Mouse (Mus musculus): ENCODE results near the gene Pcsk4. TPM values are rescaled to one million over a fixed set of nuclear protein-coding genes. Genes with fewer than 3 reads are reported as not detected.

Gene Pcsk4
- polyA plus RNA-seq, 1 experiment = 3.2 TPM

DNA sequence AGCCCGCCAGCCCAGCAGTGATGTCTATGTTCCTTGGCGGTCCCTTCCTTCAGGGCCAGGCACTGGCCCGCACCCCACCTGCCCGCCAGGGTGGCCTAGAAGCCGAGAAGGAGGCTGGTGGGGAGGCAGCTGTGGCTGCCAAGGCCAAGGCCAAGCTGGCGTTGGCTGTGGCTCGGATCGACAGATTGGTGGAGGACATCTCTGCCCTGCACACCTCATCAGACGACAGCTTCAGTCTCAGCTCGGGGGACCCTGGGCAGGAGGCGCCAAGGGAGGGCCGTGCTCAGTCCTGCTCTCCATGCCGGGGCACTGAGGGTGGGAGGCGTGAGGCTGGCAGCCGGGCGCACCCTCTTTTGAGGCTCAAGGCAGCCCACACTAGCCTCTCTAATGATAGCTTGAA lies 17.7 kb downstream of the Pcsk4 start:
- Histone ChIP-seq H3ac (ENCODE audit: control insufficient read depth, insufficient read length, low read depth) (no peak overlapping the region), H3K36me3 (ENCODE audit: control insufficient read depth, insufficient read depth) (no peaks in the 10 kb centered on the region), H3K27me3 (ENCODE audit: control insufficient read depth, insufficient read depth, insufficient read length) (peaks cover 37% of the 10 kb centered on the region), H3K79me2 (ENCODE audit: control insufficient read depth, insufficient read depth) (no peaks in the 10 kb centered on the region), H3K4me3 (ENCODE audit: insufficient read depth, poor library complexity, severe bottlenecking) (no peak overlapping the region), H3K79me3 (ENCODE audit: low read depth) (no peaks in the 10 kb centered on the region)
- no peak for TF ChIP-seq MYOD1 (IDR thresholded peaks at IDR 0.05; ENCODE audit: control insufficient read depth, insufficient read length, low read depth)
- no peak for TF ChIP-seq CTCF (IDR thresholded peaks at IDR 0.05; ENCODE audit: control insufficient read depth, insufficient read depth, insufficient read length)
- no peak for TF ChIP-seq CEBPB (IDR thresholded peaks at IDR 0.05; ENCODE audit: low read depth)
- no peak for TF ChIP-seq FOSL1 (IDR thresholded peaks at IDR 0.05; ENCODE audit: insufficient read depth, low read length, poor library complexity, severe bottlenecking)
- no peak for TF ChIP-seq MYOG (IDR thresholded peaks at IDR 0.05; ENCODE audit: control insufficient read depth, extremely low read depth, insufficient read length)
- TF ChIP-seq USF1 (IDR thresholded peaks at IDR 0.05; ENCODE audit: low read depth) = no peak
- TF ChIP-seq MAX (IDR thresholded peaks at IDR 0.05) = no peak

DNA sequence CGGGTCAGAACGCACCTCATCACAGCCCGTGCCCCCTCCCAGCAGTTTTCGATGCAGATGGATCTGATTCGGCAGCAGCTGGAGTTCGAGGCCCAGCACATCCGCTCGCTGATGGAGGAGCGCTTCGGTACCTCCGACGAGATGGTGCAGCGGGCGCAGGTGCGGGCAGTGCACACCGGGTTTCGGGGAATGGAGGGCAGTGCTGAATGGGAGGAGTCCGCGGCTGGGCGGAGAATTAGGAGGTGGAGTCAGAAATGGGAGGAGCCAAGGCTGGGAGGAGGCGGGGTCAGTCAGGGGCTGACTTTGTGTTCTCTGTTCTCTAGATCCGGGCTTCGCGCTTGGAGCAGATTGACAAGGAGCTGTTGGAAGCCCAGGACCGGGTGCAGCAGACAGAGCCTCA lies 24.4 kb downstream of the Pcsk4 start:
- H3K27me3 ChIP-seq (ENCODE audit: control insufficient read depth, insufficient read depth, insufficient read length) = peaks cover 47% of the 10 kb centered on the region
- H3K79me3 ChIP-seq (ENCODE audit: low read depth) = no peaks in the 10 kb centered on the region
- no peaks in the 10 kb centered on the region for H3K36me3 ChIP-seq (ENCODE audit: control insufficient read depth, insufficient read depth)
- no peaks in the 10 kb centered on the region for H3K79me2 ChIP-seq (ENCODE audit: control insufficient read depth, insufficient read depth)
- no peak for TF ChIP-seq MAX (IDR thresholded peaks at IDR 0.05)
- no peak for TF ChIP-seq CTCF (IDR thresholded peaks at IDR 0.05; ENCODE audit: control insufficient read depth, insufficient read depth, insufficient read length)
- no peak overlapping the region for H3ac ChIP-seq (ENCODE audit: control insufficient read depth, insufficient read length, low read depth)
- H3K4me3 ChIP-seq (ENCODE audit: insufficient read depth, poor library complexity, severe bottlenecking) = no peak overlapping the region

DNA sequence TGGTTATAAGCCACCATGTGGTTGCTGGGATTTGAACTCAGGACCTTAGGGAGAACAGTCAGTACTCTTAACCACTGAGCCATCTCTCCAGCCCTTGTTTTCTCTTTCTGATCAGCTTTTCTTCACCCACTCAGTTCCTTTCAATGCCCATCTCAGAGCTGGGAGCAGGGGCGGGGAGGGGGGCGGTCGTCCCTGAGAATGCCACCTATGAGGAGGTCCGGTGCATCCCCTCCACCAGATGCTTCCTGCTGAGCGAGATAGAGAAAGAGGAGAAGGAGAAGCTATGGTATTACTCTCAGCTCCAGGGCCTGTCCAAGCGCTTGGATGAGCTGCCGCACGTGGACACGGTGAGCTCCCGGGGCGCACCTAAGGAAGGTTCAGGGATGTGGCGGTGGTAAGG lies 24.8 kb downstream of the Pcsk4 start:
- no peak for TF ChIP-seq FOSL1 (IDR thresholded peaks at IDR 0.05; ENCODE audit: insufficient read depth, low read length, poor library complexity, severe bottlenecking)
- no peak for TF ChIP-seq CTCF (IDR thresholded peaks at IDR 0.05; ENCODE audit: control insufficient read depth, insufficient read depth, insufficient read length)
- no peak for TF ChIP-seq MYOG (IDR thresholded peaks at IDR 0.05; ENCODE audit: control insufficient read depth, extremely low read depth, insufficient read length)
- TF ChIP-seq CEBPB (IDR thresholded peaks at IDR 0.05; ENCODE audit: low read depth) = no peak
- no peak for TF ChIP-seq USF1 (IDR thresholded peaks at IDR 0.05; ENCODE audit: low read depth)
- no peak for TF ChIP-seq MYOD1 (IDR thresholded peaks at IDR 0.05; ENCODE audit: control insufficient read depth, insufficient read length, low read depth)
- TF ChIP-seq MAX (IDR thresholded peaks at IDR 0.05) = no peak
- no peaks in the 10 kb centered on the region for H3K36me3 ChIP-seq (ENCODE audit: control insufficient read depth, insufficient read depth)
- no peak overlapping the region for H3ac ChIP-seq (ENCODE audit: control insufficient read depth, insufficient read length, low read depth)
- H3K4me3 ChIP-seq (ENCODE audit: insufficient read depth, poor library complexity, severe bottlenecking) = no peak overlapping the region
- no peaks in the 10 kb centered on the region for H3K79me3 ChIP-seq (ENCODE audit: low read depth)
- H3K27me3 ChIP-seq (ENCODE audit: control insufficient read depth, insufficient read depth, insufficient read length) = peaks cover 51% of the 10 kb centered on the region
- H3K79me2 ChIP-seq (ENCODE audit: control insufficient read depth, insufficient read depth) = no peaks in the 10 kb centered on the region

DNA sequence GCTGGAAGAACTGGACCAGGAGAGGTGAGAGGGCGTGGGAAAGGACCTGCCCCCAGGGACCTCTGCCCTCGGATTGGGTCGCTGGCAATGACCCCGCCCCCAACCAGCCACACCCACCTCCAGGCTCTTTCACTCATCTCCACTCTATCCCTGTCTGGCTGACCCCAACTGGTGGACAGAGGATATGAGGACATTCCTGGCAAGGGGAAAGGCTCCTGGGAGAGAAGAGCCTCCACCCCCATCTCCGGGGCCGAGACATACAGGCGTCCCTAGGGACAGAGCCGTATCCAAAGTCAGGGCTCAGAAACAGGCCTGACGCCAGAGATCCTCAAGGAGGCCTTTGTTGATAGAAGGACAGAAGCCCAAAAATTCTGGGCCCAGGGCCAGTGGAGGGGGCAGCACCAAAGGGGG lies 26.8 kb downstream of the Pcsk4 start:
- Histone ChIP-seq H3K4me3 (ENCODE audit: insufficient read depth, poor library complexity, severe bottlenecking) (no peak overlapping the region), H3K79me3 (ENCODE audit: low read depth) (no peaks in the 10 kb centered on the region), H3K27me3 (ENCODE audit: control insufficient read depth, insufficient read depth, insufficient read length) (peaks cover 55% of the 10 kb centered on the region), H3ac (ENCODE audit: control insufficient read depth, insufficient read length, low read depth) (no peak overlapping the region), H3K79me2 (ENCODE audit: control insufficient read depth, insufficient read depth) (no peaks in the 10 kb centered on the region), H3K36me3 (ENCODE audit: control insufficient read depth, insufficient read depth) (no peaks in the 10 kb centered on the region)
- TF ChIP-seq MYOG (IDR thresholded peaks at IDR 0.05; ENCODE audit: control insufficient read depth, extremely low read depth, insufficient read length) = no peak
- no peak for TF ChIP-seq FOSL1 (IDR thresholded peaks at IDR 0.05; ENCODE audit: insufficient read depth, low read length, poor library complexity, severe bottlenecking)
- no peak for TF ChIP-seq USF1 (IDR thresholded peaks at IDR 0.05; ENCODE audit: low read depth)
- TF ChIP-seq CEBPB (IDR thresholded peaks at IDR 0.05; ENCODE audit: low read depth) = no peak
- TF ChIP-seq MYOD1 (IDR thresholded peaks at IDR 0.05; ENCODE audit: control insufficient read depth, insufficient read length, low read depth) = no peak
- TF ChIP-seq CTCF (IDR thresholded peaks at IDR 0.05; ENCODE audit: control insufficient read depth, insufficient read depth, insufficient read length) = no peak
- TF ChIP-seq MAX (IDR thresholded peaks at IDR 0.05) = no peak

DNA sequence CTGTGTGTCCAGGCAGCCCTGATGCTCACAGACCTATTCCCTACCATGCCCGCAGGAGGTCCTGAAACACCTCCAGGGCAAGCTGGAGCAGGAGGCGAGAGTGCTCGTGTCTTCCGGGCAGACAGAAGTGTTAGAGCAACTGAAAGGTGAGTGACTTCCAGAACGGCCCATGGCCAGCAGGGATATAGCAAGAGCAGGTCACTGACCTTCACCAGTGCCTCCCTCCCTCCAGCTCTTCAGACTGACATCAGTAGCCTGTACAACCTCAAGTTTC lies 27.3 kb downstream of the Pcsk4 start:
- H3K79me3 ChIP-seq (ENCODE audit: low read depth) = no peaks in the 10 kb centered on the region

DNA sequence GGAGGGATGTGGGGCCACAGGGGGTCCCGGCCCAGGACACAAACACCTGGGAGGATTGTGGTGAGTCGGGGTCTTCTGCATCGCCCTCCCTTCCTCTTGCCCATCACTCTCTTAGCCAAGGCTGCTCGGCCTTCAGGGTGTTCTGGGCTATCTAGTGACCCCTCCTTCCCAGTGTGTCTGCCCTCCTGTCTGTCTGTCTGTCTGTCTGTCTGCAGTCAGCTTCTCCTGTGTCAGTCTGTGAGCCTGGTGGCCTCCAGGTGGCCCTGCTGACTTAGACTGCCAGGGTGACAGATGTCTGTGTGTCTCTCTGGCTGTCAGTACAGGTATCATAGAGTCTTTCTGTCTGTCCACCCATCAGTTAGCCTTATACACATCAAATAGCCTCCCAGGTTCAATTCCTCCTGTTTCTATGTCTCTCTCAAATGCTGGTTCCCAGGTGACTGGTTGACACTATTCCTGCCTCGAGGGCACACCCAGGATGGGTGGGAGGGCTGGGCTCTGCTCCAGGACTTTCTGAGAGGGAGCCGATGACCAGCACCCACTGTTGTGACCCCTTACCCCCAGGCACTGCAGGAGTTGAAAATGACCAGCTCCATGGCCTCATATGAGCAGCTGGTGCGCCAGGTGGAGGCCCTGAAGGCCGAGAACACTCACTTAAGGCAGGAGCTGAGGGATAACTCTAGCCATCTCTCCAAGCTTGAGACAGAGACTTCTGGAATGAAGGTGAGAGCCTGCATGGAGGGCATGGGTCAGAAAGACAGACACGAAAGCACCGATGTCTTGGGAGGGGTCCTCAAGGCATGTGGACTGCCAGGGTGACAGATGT lies 27.8 kb downstream of the Pcsk4 start:
- H3K4me3 ChIP-seq (ENCODE audit: insufficient read depth, poor library complexity, severe bottlenecking) = no peak overlapping the region
- H3K36me3 ChIP-seq (ENCODE audit: control insufficient read depth, insufficient read depth) = no peaks in the 10 kb centered on the region
- TF ChIP-seq USF1 (IDR thresholded peaks at IDR 0.05; ENCODE audit: low read depth) = no peak
- no peak for TF ChIP-seq MYOD1 (IDR thresholded peaks at IDR 0.05; ENCODE audit: control insufficient read depth, insufficient read length, low read depth)
- TF ChIP-seq FOSL1 (IDR thresholded peaks at IDR 0.05; ENCODE audit: insufficient read depth, low read length, poor library complexity, severe bottlenecking) = no peak
- no peak for TF ChIP-seq CEBPB (IDR thresholded peaks at IDR 0.05; ENCODE audit: low read depth)
- no peak for TF ChIP-seq MAX (IDR thresholded peaks at IDR 0.05)
- no peak for TF ChIP-seq MYOG (IDR thresholded peaks at IDR 0.05; ENCODE audit: control insufficient read depth, extremely low read depth, insufficient read length)
- no peak for TF ChIP-seq CTCF (IDR thresholded peaks at IDR 0.05; ENCODE audit: control insufficient read depth, insufficient read depth, insufficient read length)
- no peaks in the 10 kb centered on the region for H3K79me3 ChIP-seq (ENCODE audit: low read depth)
- H3K79me2 ChIP-seq (ENCODE audit: control insufficient read depth, insufficient read depth) = no peaks in the 10 kb centered on the region
- no peak overlapping the region for H3ac ChIP-seq (ENCODE audit: control insufficient read depth, insufficient read length, low read depth)
- H3K27me3 ChIP-seq (ENCODE audit: control insufficient read depth, insufficient read depth, insufficient read length) = peaks cover 46% of the 10 kb centered on the region

More for the DNA sequence above, 27.3 kb downstream of the Pcsk4 start:
- Histone ChIP-seq H3K79me2 (ENCODE audit: control insufficient read depth, insufficient read depth) (no peaks in the 10 kb centered on the region), H3ac (ENCODE audit: control insufficient read depth, insufficient read length, low read depth) (no peak overlapping the region), H3K36me3 (ENCODE audit: control insufficient read depth, insufficient read depth) (no peaks in the 10 kb centered on the region), H3K4me3 (ENCODE audit: insufficient read depth, poor library complexity, severe bottlenecking) (no peak overlapping the region), H3K27me3 (ENCODE audit: control insufficient read depth, insufficient read depth, insufficient read length) (peaks cover 51% of the 10 kb centered on the region)
- TF ChIP-seq MAX (IDR thresholded peaks at IDR 0.05) (no peak), CTCF (IDR thresholded peaks at IDR 0.05; ENCODE audit: control insufficient read depth, insufficient read depth, insufficient read length) (no peak)
